Mouse (Mus musculus) neural tube, embryonic 12.5 days (tissue): ENCODE results near the gene Tmem106b. TPM values are rescaled to one million over a fixed set of nuclear protein-coding genes. Genes with fewer than 3 reads are reported as not detected.

Experiments
- ATAC-seq: fragments of 200-750 bp; cut with Nextera tagmentation; 2 replicates; pipeline ENCODE4 v1.8.0; 2017; ENCODE audit warnings: low read depth, mild to moderate bottlenecking, moderate TSS enrichment, moderate library complexity; ENCODE audit not compliant: low FRiP score
- H3K27ac ChIP-seq: fragments of 300-500 bp; sonication (generic); 2 replicates; pipeline ENCODE4 v1.5.1; 2016
- H3K27me3 ChIP-seq: fragments of 300-500 bp; sonication (generic); replicated peaks from 2 replicates; pipeline ENCODE4 v1.6.1; 2016; ENCODE audit warnings: mild to moderate bottlenecking
- H3K36me3 ChIP-seq: fragments of 300-500 bp; sonication (generic); 2 replicates; pipeline ENCODE4 v1.6.1; 2016; ENCODE audit warnings: mild to moderate bottlenecking
- H3K4me1 ChIP-seq: fragments of 300-500 bp; sonication (generic); 2 replicates; pipeline ENCODE4 v1.6.1; 2016
- H3K4me2 ChIP-seq: fragments of 300-500 bp; sonication (generic); replicated peaks from 2 replicates; pipeline ENCODE4 v1.6.1; 2016; ENCODE audit warnings: mild to moderate bottlenecking
- H3K4me3 ChIP-seq: fragments of 300-500 bp; sonication (generic); 2 replicates; pipeline ENCODE4 v1.5.1; 2016
- H3K9ac ChIP-seq: fragments of 300-500 bp; sonication (generic); 2 replicates; pipeline ENCODE4 v1.6.1; 2016; ENCODE audit warnings: mild to moderate bottlenecking
- H3K9me3 ChIP-seq: fragments of 300-500 bp; sonication (generic); 2 replicates; pipeline ENCODE4 v1.6.1; 2016; ENCODE audit warnings: mild to moderate bottlenecking
- WGBS: fragments of 180-500 bp; shearing (Covaris S2); methylation state at CpG from one replicate; pipeline ENCODE4 v1.1.7; 2016; 5-methylcytosine and 5-hydroxymethylcytosine counted together
- polyA plus RNA-seq: library from polyadenylated mRNA; unstranded; fragments of >200 nt; fragmentation: Nextera tagmentation; extraction: Ambion mirVana; gene quantifications from 2 replicates; pipeline ENCODE4 v1.2.1, GENCODE M21; 2016

Gene Tmem106b
- polyA plus RNA-seq, 1 experiment from 2014 or later = 38.1 TPM

GRCm38 (mm10) chr6:13073876-13074275, 4.3 kb downstream of the Tmem106b start:
- Histone ChIP-seq H3K36me3 (peaks cover 44% of the 10 kb centered on the region), H3K4me3 (no peak overlapping the region), H3K27me3 (no peaks in the 10 kb centered on the region), H3K9ac (no peak overlapping the region), H3K4me2 (no peak overlapping the region), H3K9me3 (no peaks in the 10 kb centered on the region), H3K27ac (no peak overlapping the region), H3K4me1 (peaks cover 5% of the 10 kb centered on the region)
- WGBS = 89% methylated on average over 2 of the region's 2 CpGs
- no peak for ATAC-seq

GRCm38 (mm10) chr6:13082881-13083280, 13.3 kb downstream of the Tmem106b start:
- H3K27ac ChIP-seq = no peak overlapping the region
- H3K4me3 ChIP-seq = no peak overlapping the region
- no peak overlapping the region for H3K4me2 ChIP-seq
- no peak overlapping the region for H3K9ac ChIP-seq
- H3K4me1 ChIP-seq = no peaks in the 10 kb centered on the region
- 95% methylated on average over 9 of the region's 9 CpGs for WGBS
- no peaks in the 10 kb centered on the region for H3K27me3 ChIP-seq
- H3K9me3 ChIP-seq = no peaks in the 10 kb centered on the region
- peaks cover 58% of the 10 kb centered on the region for H3K36me3 ChIP-seq
- no peak for ATAC-seq

GRCm38 (mm10) chr6:13096656-13097435, 27.3 kb downstream of the Tmem106b start:
- ATAC-seq = no peak
- Histone ChIP-seq H3K27ac (no peak overlapping the region), H3K27me3 (no peaks in the 10 kb centered on the region), H3K4me1 (no peaks in the 10 kb centered on the region), H3K36me3 (no peaks in the 10 kb centered on the region), H3K4me3 (no peak overlapping the region), H3K9me3 (no peaks in the 10 kb centered on the region), H3K9ac (no peak overlapping the region), H3K4me2 (no peak overlapping the region)
- 84% methylated on average over 2 of the region's 2 CpGs for WGBS

- no peak overlapping the region for H3K9ac ChIP-seq
- no peak overlapping the region for H3K4me2 ChIP-seq
- no peaks in the 10 kb centered on the region for H3K36me3 ChIP-seq
- ATAC-seq = no peak
- no peak overlapping the region for H3K4me3 ChIP-seq
- H3K27me3 ChIP-seq = no peaks in the 10 kb centered on the region
- WGBS = 88% methylated on average over 2 of the region's 2 CpGs
- no peaks in the 10 kb centered on the region for H3K9me3 ChIP-seq
- no peaks in the 10 kb centered on the region for H3K4me1 ChIP-seq
- no peak overlapping the region for H3K27ac ChIP-seq
Observed at GRCm38 (mm10) chr6:13100137-13100536, 30.6 kb downstream of the Tmem106b start.

GRCm38 (mm10) chr6:13108662-13109061, 39.1 kb downstream of the Tmem106b start:
- 83% methylated on average over 1 of the region's 1 CpGs for WGBS
- ATAC-seq = no peak
- H3K27me3 ChIP-seq = no peaks in the 10 kb centered on the region
- no peak overlapping the region for H3K4me3 ChIP-seq
- no peaks in the 10 kb centered on the region for H3K36me3 ChIP-seq
- no peaks in the 10 kb centered on the region for H3K4me1 ChIP-seq
- H3K9me3 ChIP-seq = no peaks in the 10 kb centered on the region
- H3K9ac ChIP-seq = no peak overlapping the region
- no peak overlapping the region for H3K27ac ChIP-seq
- H3K4me2 ChIP-seq = no peak overlapping the region

GRCm38 (mm10) chr6:13137255-13137654, 67.7 kb downstream of the Tmem106b start:
- Histone ChIP-seq H3K27ac (no peak overlapping the region), H3K27me3 (no peaks in the 10 kb centered on the region), H3K4me2 (no peak overlapping the region), H3K4me3 (no peak overlapping the region), H3K4me1 (no peaks in the 10 kb centered on the region), H3K9ac (no peak overlapping the region), H3K9me3 (no peaks in the 10 kb centered on the region), H3K36me3 (no peaks in the 10 kb centered on the region)
- no peak for ATAC-seq
- 94% methylated on average over 1 of the region's 1 CpGs for WGBS

Other genes with a start within 250 kb of the Tmem106b start
- 0.05 TPM in 1 of 2 replicates, not detected in the other for gene Vwde, start 155.2 kb downstream of the Tmem106b start, polyA plus RNA-seq